Mouse (Mus musculus): ENCODE results near the gene Cldn10. TPM values are rescaled to one million over a fixed set of nuclear protein-coding genes. Genes with fewer than 3 reads are reported as not detected.

Cldn10 gene
- 0.29 and 0.51 TPM in 2 replicates for polyA plus RNA-seq (2012; rRNA removed)

DNA sequence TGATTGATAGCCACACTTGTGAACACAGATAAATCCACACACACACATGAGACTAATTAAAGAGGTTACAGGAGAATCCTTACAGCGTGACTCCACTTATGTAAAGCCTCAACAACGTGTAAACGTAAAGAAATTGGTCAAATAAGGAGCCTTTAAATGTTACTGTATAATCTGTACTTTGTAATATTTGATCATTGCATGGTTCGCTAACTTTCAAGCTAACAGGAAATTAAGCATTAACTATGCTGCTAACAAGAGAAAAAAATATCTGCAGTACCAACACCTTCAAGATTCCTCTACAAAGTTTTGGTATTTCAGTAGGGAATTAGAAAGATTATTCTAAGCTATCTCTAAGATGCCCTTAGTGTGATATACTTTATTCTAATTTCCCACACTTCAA is at the start of gene Cldn10:
Cldn10 (plus strand) TSS at position 288 of the 400 bp plus-strand sequence.

Other genes with a start within 250 kb of the Cldn10 start
- 1.3 and 1.8 TPM in 2 replicates for gene Abcc4, start 81.7 kb upstream of the Cldn10 start, polyA plus RNA-seq (2012; rRNA removed)
- gene Dzip1, start 137.6 kb downstream of the Cldn10 start, polyA plus RNA-seq (2012; rRNA removed) = 111 and 116 TPM in 2 replicates
- gene Dnajc3, start 150.1 kb downstream of the Cldn10 start, polyA plus RNA-seq (2012; rRNA removed) = 11.7 and 15.0 TPM in 2 replicates